Mouse (Mus musculus): ENCODE measurements around the gene Prune2. TPM values are rescaled to one million over a fixed set of nuclear protein-coding genes. Genes with fewer than 3 reads are reported as not detected.
A peak's percentile ranks its signal among the peaks of the same experiment; 100 is the strongest.

Gene Prune2
- polyA plus RNA-seq, 1 experiment from 2014 or later = 0.55 TPM

GRCm38 (mm10) chr19:16997915-16998314 is 42.0 kb downstream of the Prune2 start:
- H3K4me1 ChIP-seq (replicated peaks) = peaks cover 9% of the 10 kb centered on the region
- H3K4me2 ChIP-seq = no peak overlapping the region
- ATAC-seq (ENCODE audit: low read depth) (no peak), DNase-seq (no peak)
- no peaks in the 10 kb centered on the region for H3K36me3 ChIP-seq
- H3K27ac ChIP-seq = no peak overlapping the region
- H3K4me3 ChIP-seq (replicated peaks) = no peak overlapping the region
- no peaks in the 10 kb centered on the region for H3K9me3 ChIP-seq (replicated peaks)
- 52% methylated on average over 7 of the region's 7 CpGs for WGBS (ENCODE audit: insufficient replicate concordance)
- no peak overlapping the region for H3K9ac ChIP-seq
- H3K27me3 ChIP-seq = no peaks in the 10 kb centered on the region

GRCm38 (mm10) chr19:17006220-17006907 is 50.4 kb downstream of the Prune2 start:
- Histone ChIP-seq H3K9me3 (replicated peaks) (no peaks in the 10 kb centered on the region), H3K4me2 (no peak overlapping the region), H3K9ac (no peak overlapping the region), H3K27me3 (no peaks in the 10 kb centered on the region), H3K4me1 (replicated peaks) (peaks cover 4% of the 10 kb centered on the region), H3K27ac (no peak overlapping the region), H3K36me3 (no peaks in the 10 kb centered on the region), H3K4me3 (replicated peaks) (no peak overlapping the region)
- DNase-seq = no peak
- 72% methylated on average over 17 of the region's 17 CpGs for WGBS (ENCODE audit: insufficient replicate concordance)
- ATAC-seq (ENCODE audit: low read depth) = no peak

- ATAC-seq (ENCODE audit: low read depth) (no peak), DNase-seq (peak; percentile 22)
- 32% methylated on average over 6 of the region's 6 CpGs for WGBS (ENCODE audit: insufficient replicate concordance)
- Histone ChIP-seq H3K4me3 (replicated peaks) (no peak overlapping the region), H3K27ac (no peak overlapping the region), H3K36me3 (no peaks in the 10 kb centered on the region), H3K4me1 (replicated peaks) (peaks cover 43% of the 10 kb centered on the region), H3K9ac (no peak overlapping the region), H3K9me3 (replicated peaks) (no peaks in the 10 kb centered on the region), H3K4me2 (no peak overlapping the region), H3K27me3 (no peaks in the 10 kb centered on the region)
These were observed 55.5 kb downstream of the Prune2 start for GRCm38 (mm10) chr19:17011261-17011995.

- H3K9me3 ChIP-seq (replicated peaks) = no peaks in the 10 kb centered on the region
- H3K4me3 ChIP-seq (replicated peaks) = no peak overlapping the region
- no peaks in the 10 kb centered on the region for H3K36me3 ChIP-seq
- peaks cover 43% of the 10 kb centered on the region for H3K4me1 ChIP-seq (replicated peaks)
- H3K27me3 ChIP-seq = no peaks in the 10 kb centered on the region
- DNase-seq = peak; percentile 48
- H3K4me2 ChIP-seq = no peak overlapping the region
- 15% methylated on average over 2 of the region's 2 CpGs for WGBS (ENCODE audit: insufficient replicate concordance)
- no peak overlapping the region for H3K27ac ChIP-seq
- H3K9ac ChIP-seq = no peak overlapping the region
- peak; percentile 81 for ATAC-seq (ENCODE audit: low read depth)
These were observed 57.2 kb downstream of the Prune2 start for GRCm38 (mm10) chr19:17013085-17013484.

GRCm38 (mm10) chr19:17014337-17015124 is 58.6 kb downstream of the Prune2 start:
- H3K9ac ChIP-seq = no peak overlapping the region
- H3K4me2 ChIP-seq = peak overlapping the region; percentile 1; the same call in 1 of the 2 replicates
- no peaks in the 10 kb centered on the region for H3K9me3 ChIP-seq (replicated peaks)
- H3K36me3 ChIP-seq = no peaks in the 10 kb centered on the region
- peak; percentile 52 for DNase-seq
- no peaks in the 10 kb centered on the region for H3K27me3 ChIP-seq
- H3K27ac ChIP-seq = peak overlapping the region; percentile 66
- ATAC-seq (ENCODE audit: low read depth) = peak; percentile 88
- peaks cover 43% of the 10 kb centered on the region for H3K4me1 ChIP-seq (replicated peaks)
- H3K4me3 ChIP-seq (replicated peaks) = no peak overlapping the region
- WGBS (ENCODE audit: insufficient replicate concordance) = 18% methylated on average over 10 of the region's 10 CpGs

GRCm38 (mm10) chr19:17024748-17025147 is 68.8 kb downstream of the Prune2 start:
- H3K27ac ChIP-seq = no peak overlapping the region
- WGBS (ENCODE audit: insufficient replicate concordance) = 59% methylated on average over 4 of the region's 4 CpGs
- H3K4me1 ChIP-seq (replicated peaks) = peaks cover 17% of the 10 kb centered on the region; the same call in 1 of the 2 replicates
- H3K9me3 ChIP-seq (replicated peaks) = no peaks in the 10 kb centered on the region
- ATAC-seq (ENCODE audit: low read depth) = no peak
- no peak overlapping the region for H3K4me3 ChIP-seq (replicated peaks)
- no peak overlapping the region for H3K4me2 ChIP-seq
- H3K9ac ChIP-seq = no peak overlapping the region
- H3K27me3 ChIP-seq = no peaks in the 10 kb centered on the region
- no peaks in the 10 kb centered on the region for H3K36me3 ChIP-seq
- DNase-seq = no peak

- ATAC-seq (ENCODE audit: low read depth) = no peak
- 0% methylated on average over 3 of the region's 3 CpGs for WGBS (ENCODE audit: insufficient replicate concordance)
- Histone ChIP-seq H3K4me1 (replicated peaks) (peaks cover 17% of the 10 kb centered on the region; the same call in 1 of the 2 replicates), H3K9me3 (replicated peaks) (no peaks in the 10 kb centered on the region), H3K27ac (no peak overlapping the region), H3K36me3 (no peaks in the 10 kb centered on the region), H3K27me3 (no peaks in the 10 kb centered on the region), H3K4me2 (no peak overlapping the region), H3K4me3 (replicated peaks) (no peak overlapping the region), H3K9ac (no peak overlapping the region)
- DNase-seq = peak; percentile 35
These were observed 74.4 kb downstream of the Prune2 start for GRCm38 (mm10) chr19:17030276-17030675.

GRCm38 (mm10) chr19:17032314-17032713 is 76.4 kb downstream of the Prune2 start:
- Histone ChIP-seq H3K4me1 (replicated peaks) (peaks cover 11% of the 10 kb centered on the region; the same call in 1 of the 2 replicates), H3K4me3 (replicated peaks) (no peak overlapping the region), H3K9ac (no peak overlapping the region), H3K27me3 (no peaks in the 10 kb centered on the region), H3K9me3 (replicated peaks) (no peaks in the 10 kb centered on the region), H3K36me3 (no peaks in the 10 kb centered on the region), H3K27ac (no peak overlapping the region), H3K4me2 (no peak overlapping the region)
- WGBS (ENCODE audit: insufficient replicate concordance) = 17% methylated on average over 3 of the region's 3 CpGs
- ATAC-seq (ENCODE audit: low read depth) (no peak), DNase-seq (no peak)

- ATAC-seq (ENCODE audit: low read depth) (no peak), DNase-seq (no peak)
- Histone ChIP-seq H3K9ac (no peak overlapping the region), H3K4me1 (replicated peaks) (no peaks in the 10 kb centered on the region), H3K4me3 (replicated peaks) (no peak overlapping the region), H3K36me3 (no peaks in the 10 kb centered on the region), H3K4me2 (no peak overlapping the region), H3K27ac (no peak overlapping the region), H3K27me3 (no peaks in the 10 kb centered on the region), H3K9me3 (replicated peaks) (peaks cover 8% of the 10 kb centered on the region; the same call in 1 of the 2 replicates)
- 62% methylated on average over 4 of the region's 4 CpGs for WGBS (ENCODE audit: insufficient replicate concordance)
These were observed 91.0 kb downstream of the Prune2 start for GRCm38 (mm10) chr19:17046961-17047360.

GRCm38 (mm10) chr19:17055892-17056291 is 100.0 kb downstream of the Prune2 start:
- no peaks in the 10 kb centered on the region for H3K9me3 ChIP-seq (replicated peaks)
- H3K4me1 ChIP-seq (replicated peaks) = no peaks in the 10 kb centered on the region
- WGBS (ENCODE audit: insufficient replicate concordance) = 51% methylated on average over 3 of the region's 3 CpGs
- H3K27ac ChIP-seq = no peak overlapping the region
- H3K4me3 ChIP-seq (replicated peaks) = no peak overlapping the region
- DNase-seq (no peak), ATAC-seq (ENCODE audit: low read depth) (no peak)
- no peak overlapping the region for H3K4me2 ChIP-seq
- no peak overlapping the region for H3K9ac ChIP-seq
- H3K27me3 ChIP-seq = no peaks in the 10 kb centered on the region
- H3K36me3 ChIP-seq = no peaks in the 10 kb centered on the region

- Histone ChIP-seq H3K9me3 (replicated peaks) (no peaks in the 10 kb centered on the region), H3K4me3 (replicated peaks) (no peak overlapping the region), H3K36me3 (no peaks in the 10 kb centered on the region), H3K4me1 (replicated peaks) (no peaks in the 10 kb centered on the region), H3K9ac (no peak overlapping the region), H3K4me2 (no peak overlapping the region), H3K27ac (no peak overlapping the region), H3K27me3 (no peaks in the 10 kb centered on the region)
- 79% methylated on average over 5 of the region's 5 CpGs for WGBS (ENCODE audit: insufficient replicate concordance)
- no peak for ATAC-seq (ENCODE audit: low read depth)
- no peak for DNase-seq
These were observed 104.2 kb downstream of the Prune2 start for GRCm38 (mm10) chr19:17060106-17060505.
